Mouse (Mus musculus) stomach, embryonic 16.5 days (tissue): ENCODE measurements around the gene Ubqln1. TPM values are rescaled to one million over a fixed set of nuclear protein-coding genes. Genes with fewer than 3 reads are reported as not detected.
A peak's percentile ranks its signal among the peaks of the same experiment; 100 is the strongest.

Experiments used
- ATAC-seq: fragments of 200-750 bp; cut with Nextera tagmentation; 2 replicates; pipeline ENCODE4 v1.8.0; 2017; ENCODE audit warnings: moderate number of reproducible peaks, moderate TSS enrichment; ENCODE audit not compliant: insufficient read depth, low FRiP score
- H3K27ac ChIP-seq: fragments of 300-500 bp; sonication (generic); 2 replicates; pipeline ENCODE4 v1.5.1; 2014; ENCODE audit warnings: low read length
- H3K27me3 ChIP-seq: fragments of 300-500 bp; sonication (generic); 2 replicates; pipeline ENCODE4 v1.6.1; 2014; ENCODE audit warnings: low read length, control low read depth, mixed read lengths; ENCODE audit not compliant: control insufficient read depth, insufficient read depth
- H3K36me3 ChIP-seq: fragments of 300-500 bp; sonication (generic); 2 replicates; pipeline ENCODE4 v1.6.1; 2014; ENCODE audit warnings: low read length; ENCODE audit not compliant: control insufficient read depth, insufficient read depth
- H3K4me1 ChIP-seq: fragments of 300-500 bp; sonication (generic); 2 replicates; pipeline ENCODE4 v1.6.1; 2014; ENCODE audit warnings: low read length, control low read depth, mixed read lengths; ENCODE audit not compliant: control insufficient read depth, insufficient read depth
- H3K4me2 ChIP-seq: fragments of 300-500 bp; sonication (generic); 2 replicates; pipeline ENCODE4 v1.6.1; 2014; ENCODE audit warnings: low read depth, low read length, mixed read lengths
- H3K4me3 ChIP-seq: fragments of 300-500 bp; sonication (generic); replicated peaks from 2 replicates; pipeline ENCODE4 v1.5.1; 2014; ENCODE audit warnings: mild to moderate bottlenecking, low read length
- H3K9ac ChIP-seq: fragments of 300-500 bp; sonication (generic); 2 replicates; pipeline ENCODE4 v1.6.1; 2014; ENCODE audit warnings: low read length
- H3K9me3 ChIP-seq: fragments of 300-500 bp; sonication (generic); replicated peaks from 2 replicates; pipeline ENCODE4 v1.6.1; 2016; ENCODE audit warnings: low read length, control low read depth; ENCODE audit not compliant: control insufficient read depth
- WGBS: fragments of 180-500 bp; shearing (Covaris S2); extraction: QIAGEN DNeasy Blood & Tissue Kit; methylation state at CpG from one replicate; pipeline ENCODE4 v1.1.7; 2014; 5-methylcytosine and 5-hydroxymethylcytosine counted together
- polyA plus RNA-seq: library from polyadenylated mRNA; unstranded; fragments of >200 nt; fragmentation: Nextera tagmentation; extraction: Ambion mirVana; gene quantifications from 2 replicates; pipeline ENCODE4 v1.2.1, GENCODE M21; 2015

Ubqln1 gene
- polyA plus RNA-seq, 1 experiment from 2014 or later: 80.1 TPM

GRCm38 (mm10) chr13:58177511-58178208, 37.8 kb downstream of the Ubqln1 start:
- Histone ChIP-seq H3K4me3 (no peak overlapping the region), H3K36me3 (peaks cover 17% of the 10 kb centered on the region; the same call in 1 of the 2 replicates), H3K9me3 (no peaks in the 10 kb centered on the region), H3K27me3 (no peaks in the 10 kb centered on the region), H3K4me1 (no peaks in the 10 kb centered on the region), H3K4me2 (no peak overlapping the region), H3K27ac (no peak overlapping the region), H3K9ac (no peak overlapping the region)
- 88% methylated on average over 9 of the region's 9 CpGs for WGBS
- no peak for ATAC-seq

GRCm38 (mm10) chr13:58176105-58176504, 39.3 kb downstream of the Ubqln1 start:
- Histone ChIP-seq H3K9me3 (no peaks in the 10 kb centered on the region), H3K4me1 (no peaks in the 10 kb centered on the region), H3K4me2 (no peak overlapping the region), H3K9ac (no peak overlapping the region), H3K27ac (no peak overlapping the region), H3K4me3 (no peak overlapping the region), H3K36me3 (peaks cover 16% of the 10 kb centered on the region; the same call in 1 of the 2 replicates), H3K27me3 (no peaks in the 10 kb centered on the region)
- 67% methylated on average over 3 of the region's 3 CpGs for WGBS
- peak; percentile 50; the same call in 1 of the 2 replicates for ATAC-seq

- no peaks in the 10 kb centered on the region for H3K27me3 ChIP-seq
- no peak overlapping the region for H3K27ac ChIP-seq
- no peak overlapping the region for H3K9ac ChIP-seq
- peaks cover 21% of the 10 kb centered on the region for H3K36me3 ChIP-seq
- ATAC-seq: no peak
- no peak overlapping the region for H3K4me3 ChIP-seq
- H3K9me3 ChIP-seq: no peaks in the 10 kb centered on the region
- H3K4me1 ChIP-seq: no peaks in the 10 kb centered on the region
- no peak overlapping the region for H3K4me2 ChIP-seq
These were observed 47.3 kb downstream of the Ubqln1 start for GRCm38 (mm10) chr13:58168119-58168518.

- ATAC-seq: no peak
- Histone ChIP-seq H3K9ac (no peak overlapping the region), H3K27me3 (no peaks in the 10 kb centered on the region)
These were observed 52.1 kb downstream of the Ubqln1 start for GRCm38 (mm10) chr13:58163343-58163742.

GRCm38 (mm10) chr13:58160761-58161160, 54.7 kb downstream of the Ubqln1 start:
- ATAC-seq: no peak
- no peak overlapping the region for H3K9ac ChIP-seq
- H3K27ac ChIP-seq: no peak overlapping the region
- H3K4me1 ChIP-seq: peaks cover 5% of the 10 kb centered on the region; the same call in 1 of the 2 replicates
- H3K4me3 ChIP-seq: no peak overlapping the region
- H3K4me2 ChIP-seq: no peak overlapping the region
- WGBS: 96% methylated on average over 15 of the region's 15 CpGs
- no peaks in the 10 kb centered on the region for H3K27me3 ChIP-seq
- H3K36me3 ChIP-seq: peaks cover 21% of the 10 kb centered on the region
- H3K9me3 ChIP-seq: 0 out of 2 replicates have a peak, but pooled peaks cover 2% of the 10 kb centered on the region

More at GRCm38 (mm10) chr13:58163343-58163742, 52.1 kb downstream of the Ubqln1 start:
- Histone ChIP-seq H3K4me3 (no peak overlapping the region), H3K36me3 (peaks cover 25% of the 10 kb centered on the region), H3K4me1 (no peaks in the 10 kb centered on the region), H3K9me3 (0 out of 2 replicates have a peak, but pooled peaks cover 2% of the 10 kb centered on the region), H3K4me2 (no peak overlapping the region), H3K27ac (no peak overlapping the region)
- 91% methylated on average over 12 of the region's 12 CpGs for WGBS

- H3K27ac ChIP-seq: peak overlapping the region; percentile 75
- 5% methylated on average over 16 of the region's 16 CpGs for WGBS
- peak; percentile 67; the same call in 1 of the 2 replicates for ATAC-seq
- H3K9ac ChIP-seq: peak overlapping the region; percentile 84
- H3K27me3 ChIP-seq: no peaks in the 10 kb centered on the region
- H3K4me1 ChIP-seq: peaks cover 5% of the 10 kb centered on the region; the same call in 1 of the 2 replicates
- H3K9me3 ChIP-seq: 0 out of 2 replicates have a peak, but pooled peaks cover 2% of the 10 kb centered on the region
- peak overlapping the region; percentile 88 for H3K4me2 ChIP-seq
- peaks cover 15% of the 10 kb centered on the region; the same call in 1 of the 2 replicates for H3K36me3 ChIP-seq
- H3K4me3 ChIP-seq: peak overlapping the region; percentile 87
These were observed 57.1 kb downstream of the Ubqln1 start for GRCm38 (mm10) chr13:58158099-58158912.

- Histone ChIP-seq H3K9ac (peak within 1 kb of the TSS; percentile 84), H3K27ac (peak within 1 kb of the TSS; percentile 75), H3K4me1 (peaks cover 5% of the 10 kb centered on the region; the same call in 1 of the 2 replicates), H3K4me2 (peak within 1 kb of the TSS; percentile 88), H3K27me3 (no peaks in the 10 kb centered on the region), H3K9me3 (0 out of 2 replicates have a peak, but pooled peaks cover 2% of the 10 kb centered on the region), H3K36me3 (peaks cover 14% of the 10 kb centered on the region; the same call in 1 of the 2 replicates), H3K4me3 (peak within 1 kb of the TSS; percentile 87)
- ATAC-seq: peak; percentile 83
- 1% methylated on average over 30 of the region's 30 CpGs for WGBS
These were observed 57.9 kb downstream of the Ubqln1 start, which contains the start of gene Idnk for GRCm38 (mm10) chr13:58157447-58158098. Idnk (plus strand) TSS chr13:58157649.

- peak overlapping the region; percentile 84 for H3K9ac ChIP-seq
- no peaks in the 10 kb centered on the region for H3K27me3 ChIP-seq
- peaks cover 5% of the 10 kb centered on the region; the same call in 1 of the 2 replicates for H3K4me1 ChIP-seq
- peak overlapping the region; percentile 87 for H3K4me3 ChIP-seq
- H3K27ac ChIP-seq: no peak overlapping the region
- H3K9me3 ChIP-seq: 0 out of 2 replicates have a peak, but pooled peaks cover 2% of the 10 kb centered on the region
- peak overlapping the region; percentile 88 for H3K4me2 ChIP-seq
- no peak for ATAC-seq
- H3K36me3 ChIP-seq: peaks cover 14% of the 10 kb centered on the region; the same call in 1 of the 2 replicates
- WGBS: 22% methylated on average over 8 of the region's 8 CpGs
These were observed 58.4 kb downstream of the Ubqln1 start for GRCm38 (mm10) chr13:58157036-58157435.
